Mouse (Mus musculus) limb, embryonic 13.5 days (tissue): ENCODE measurements around the gene Nptx2. TPM values are rescaled to one million over a fixed set of nuclear protein-coding genes. Genes with fewer than 3 reads are reported as not detected.

ENCODE experiments used
- ATAC-seq: fragments of 200-750 bp; cut with Nextera tagmentation; 2 replicates; pipeline ENCODE4 v1.8.0; 2017; ENCODE audit warnings: low read depth, moderate number of reproducible peaks, moderate TSS enrichment; ENCODE audit not compliant: low FRiP score
- H3K27ac ChIP-seq: fragments of 300-500 bp; sonication (generic); 2 replicates; pipeline ENCODE4 v1.5.1; 2015; ENCODE audit warnings: inconsistent platforms, mild to moderate bottlenecking, moderate library complexity
- H3K27me3 ChIP-seq: fragments of 300-500 bp; sonication (generic); 2 replicates; pipeline ENCODE4 v1.6.1; 2015; ENCODE audit warnings: mild to moderate bottlenecking, inconsistent platforms
- H3K36me3 ChIP-seq: fragments of 300-500 bp; sonication (generic); 2 replicates; pipeline ENCODE4 v1.6.1; 2015; ENCODE audit warnings: inconsistent platforms, mild to moderate bottlenecking, moderate library complexity
- H3K4me1 ChIP-seq: fragments of 300-500 bp; sonication (generic); 2 replicates; pipeline ENCODE4 v1.6.1; 2015; ENCODE audit warnings: inconsistent platforms
- H3K4me2 ChIP-seq: fragments of 300-500 bp; sonication (generic); replicated peaks from 2 replicates; pipeline ENCODE4 v1.6.1; 2015; ENCODE audit warnings: inconsistent platforms, mild to moderate bottlenecking, moderate library complexity
- H3K4me3 ChIP-seq: fragments of 300-500 bp; sonication (generic); 2 replicates; pipeline ENCODE4 v1.5.1; 2015; ENCODE audit warnings: moderate library complexity, mild to moderate bottlenecking, inconsistent platforms
- H3K9ac ChIP-seq: fragments of 300-500 bp; sonication (generic); 2 replicates; pipeline ENCODE4 v1.6.1; 2015; ENCODE audit warnings: mild to moderate bottlenecking, inconsistent platforms
- H3K9me3 ChIP-seq: fragments of 300-500 bp; sonication (generic); 2 replicates; pipeline ENCODE4 v1.6.1; 2016; ENCODE audit warnings: inconsistent platforms
- WGBS: fragments of 180-500 bp; shearing (Covaris S2); methylation state at CpG from one replicate; pipeline ENCODE4 v1.1.7; 2015; 5-methylcytosine and 5-hydroxymethylcytosine counted together
- polyA plus RNA-seq: library from polyadenylated mRNA; unstranded; fragments of >200 nt; fragmentation: Nextera tagmentation; extraction: Ambion mirVana; gene quantifications from 2 replicates; pipeline ENCODE4 v1.2.1, GENCODE M21; 2015

Nptx2 gene
- 0.34 and 0.41 TPM in 2 replicates for polyA plus RNA-seq

GRCm38 (mm10) chr5:144545653-144546422 is at the start of gene Nptx2:
Nptx2 (plus strand) TSS chr5:144545902.
- peaks cover 89% of the 10 kb centered on the region for H3K27me3 ChIP-seq
- peak; percentile 96 for ATAC-seq
- peak within 1 kb of the TSS; percentile 40 for H3K4me3 ChIP-seq
- peak within 1 kb of the TSS; percentile 63 for H3K4me2 ChIP-seq
- H3K9ac ChIP-seq = peak within 1 kb of the TSS; percentile 50; the same call in 1 of the 2 replicates
- no peak within 1 kb of the TSS for H3K27ac ChIP-seq
- no peaks in the 10 kb centered on the region for H3K9me3 ChIP-seq
- peaks cover 13% of the 10 kb centered on the region for H3K4me1 ChIP-seq
- no peaks in the 10 kb centered on the region for H3K36me3 ChIP-seq
- 0% methylated on average over 95 of the region's 99 CpGs for whole genome bisulfite sequencing

- Histone ChIP-seq H3K9ac (no peak overlapping the region), H3K4me1 (no peaks in the 10 kb centered on the region), H3K9me3 (peaks cover 4% of the 10 kb centered on the region; the same call in 1 of the 2 replicates), H3K27me3 (no peaks in the 10 kb centered on the region), H3K27ac (no peak overlapping the region), H3K36me3 (no peaks in the 10 kb centered on the region), H3K4me2 (no peak overlapping the region), H3K4me3 (no peak overlapping the region)
- 85% methylated on average over 7 of the region's 7 CpGs for WGBS
- ATAC-seq = no peak
These were observed 49.2 kb upstream of the Nptx2 start for GRCm38 (mm10) chr5:144496481-144496880.

- WGBS = 81% methylated on average over 10 of the region's 10 CpGs
- no peaks in the 10 kb centered on the region for H3K4me1 ChIP-seq
- H3K36me3 ChIP-seq = no peaks in the 10 kb centered on the region
- no peak overlapping the region for H3K4me3 ChIP-seq
- H3K27ac ChIP-seq = no peak overlapping the region
- no peak overlapping the region for H3K9ac ChIP-seq
- H3K9me3 ChIP-seq = no peaks in the 10 kb centered on the region
- no peak overlapping the region for H3K4me2 ChIP-seq
- no peak for ATAC-seq
- H3K27me3 ChIP-seq = peaks cover 20% of the 10 kb centered on the region; the same call in 1 of the 2 replicates
These were observed 41.5 kb upstream of the Nptx2 start for GRCm38 (mm10) chr5:144504239-144504638.

GRCm38 (mm10) chr5:144505731-144506130 is 40.0 kb upstream of the Nptx2 start:
- H3K4me1 ChIP-seq = no peaks in the 10 kb centered on the region
- no peaks in the 10 kb centered on the region for H3K9me3 ChIP-seq
- no peak for ATAC-seq
- no peak overlapping the region for H3K9ac ChIP-seq
- H3K36me3 ChIP-seq = no peaks in the 10 kb centered on the region
- H3K4me2 ChIP-seq = no peak overlapping the region
- no peak overlapping the region for H3K27ac ChIP-seq
- H3K27me3 ChIP-seq = peaks cover 20% of the 10 kb centered on the region; the same call in 1 of the 2 replicates
- no peak overlapping the region for H3K4me3 ChIP-seq
- 100% methylated on average over 2 of the region's 2 CpGs for WGBS

- no peak for ATAC-seq
- H3K9me3 ChIP-seq = no peaks in the 10 kb centered on the region
These were observed 39.5 kb upstream of the Nptx2 start for GRCm38 (mm10) chr5:144506156-144506555.

GRCm38 (mm10) chr5:144506689-144507552 is 38.8 kb upstream of the Nptx2 start:
- ATAC-seq = no peak
- WGBS = 33% methylated on average over 26 of the region's 26 CpGs
- Histone ChIP-seq H3K9me3 (no peaks in the 10 kb centered on the region), H3K27ac (no peak overlapping the region), H3K9ac (no peak overlapping the region), H3K4me3 (no peak overlapping the region), H3K4me1 (no peaks in the 10 kb centered on the region), H3K4me2 (no peak overlapping the region), H3K27me3 (peaks cover 20% of the 10 kb centered on the region; the same call in 1 of the 2 replicates), H3K36me3 (no peaks in the 10 kb centered on the region)

More at GRCm38 (mm10) chr5:144506156-144506555, 39.5 kb upstream of the Nptx2 start:
- Histone ChIP-seq H3K9ac (no peak overlapping the region), H3K27me3 (peaks cover 20% of the 10 kb centered on the region; the same call in 1 of the 2 replicates), H3K27ac (no peak overlapping the region), H3K36me3 (no peaks in the 10 kb centered on the region), H3K4me1 (no peaks in the 10 kb centered on the region), H3K4me2 (no peak overlapping the region), H3K4me3 (no peak overlapping the region)
- 77% methylated on average over 4 of the region's 4 CpGs for WGBS

GRCm38 (mm10) chr5:144509431-144509830 is 36.3 kb upstream of the Nptx2 start:
- Histone ChIP-seq H3K9me3 (no peaks in the 10 kb centered on the region), H3K36me3 (no peaks in the 10 kb centered on the region), H3K4me1 (no peaks in the 10 kb centered on the region), H3K27ac (no peak overlapping the region), H3K4me2 (no peak overlapping the region), H3K4me3 (no peak overlapping the region), H3K27me3 (peaks cover 20% of the 10 kb centered on the region; the same call in 1 of the 2 replicates), H3K9ac (no peak overlapping the region)
- ATAC-seq = no peak
- 67% methylated on average over 7 of the region's 7 CpGs for WGBS

GRCm38 (mm10) chr5:144514738-144515137 is 31.0 kb upstream of the Nptx2 start:
- Histone ChIP-seq H3K27me3 (no peaks in the 10 kb centered on the region), H3K9me3 (no peaks in the 10 kb centered on the region), H3K4me2 (no peak overlapping the region), H3K9ac (no peak overlapping the region), H3K27ac (no peak overlapping the region), H3K4me1 (no peaks in the 10 kb centered on the region), H3K36me3 (no peaks in the 10 kb centered on the region), H3K4me3 (no peak overlapping the region)
- no peak for ATAC-seq
- 60% methylated on average over 6 of the region's 6 CpGs for WGBS

- Histone ChIP-seq H3K4me2 (no peak overlapping the region), H3K36me3 (no peaks in the 10 kb centered on the region), H3K4me1 (no peaks in the 10 kb centered on the region), H3K9ac (no peak overlapping the region), H3K27me3 (no peaks in the 10 kb centered on the region), H3K27ac (no peak overlapping the region), H3K4me3 (no peak overlapping the region), H3K9me3 (no peaks in the 10 kb centered on the region)
- no peak for ATAC-seq
- 64% methylated on average over 4 of the region's 4 CpGs for WGBS
These were observed 30.5 kb upstream of the Nptx2 start for GRCm38 (mm10) chr5:144515241-144515640.

- Histone ChIP-seq H3K4me2 (no peak overlapping the region), H3K36me3 (no peaks in the 10 kb centered on the region), H3K9me3 (no peaks in the 10 kb centered on the region), H3K27me3 (no peaks in the 10 kb centered on the region), H3K9ac (no peak overlapping the region), H3K4me1 (no peaks in the 10 kb centered on the region), H3K27ac (no peak overlapping the region), H3K4me3 (no peak overlapping the region)
- ATAC-seq = no peak
- WGBS = 10% methylated on average over 3 of the region's 3 CpGs
These were observed 25.6 kb upstream of the Nptx2 start for GRCm38 (mm10) chr5:144520096-144520495.

- 70% methylated on average over 10 of the region's 10 CpGs for WGBS
These were observed 20.9 kb upstream of the Nptx2 start for GRCm38 (mm10) chr5:144524774-144525173.

GRCm38 (mm10) chr5:144529123-144529522 is 16.6 kb upstream of the Nptx2 start:
- 92% methylated on average over 11 of the region's 11 CpGs for WGBS
- ATAC-seq = no peak
- H3K27me3 ChIP-seq = no peaks in the 10 kb centered on the region

More at GRCm38 (mm10) chr5:144524774-144525173, 20.9 kb upstream of the Nptx2 start:
- Histone ChIP-seq H3K9ac (no peak overlapping the region), H3K27ac (no peak overlapping the region), H3K9me3 (no peaks in the 10 kb centered on the region), H3K36me3 (no peaks in the 10 kb centered on the region), H3K4me3 (no peak overlapping the region), H3K4me1 (no peaks in the 10 kb centered on the region), H3K27me3 (no peaks in the 10 kb centered on the region), H3K4me2 (no peak overlapping the region)
- ATAC-seq = no peak

More at GRCm38 (mm10) chr5:144529123-144529522, 16.6 kb upstream of the Nptx2 start:
- H3K4me3 ChIP-seq = no peak overlapping the region
- H3K27ac ChIP-seq = no peak overlapping the region
- H3K4me1 ChIP-seq = no peaks in the 10 kb centered on the region
- no peaks in the 10 kb centered on the region for H3K9me3 ChIP-seq
- no peak overlapping the region for H3K9ac ChIP-seq
- H3K36me3 ChIP-seq = no peaks in the 10 kb centered on the region
- H3K4me2 ChIP-seq = no peak overlapping the region
